Comparison of ENCODE assay signal across 8 mouse cellular contexts in the genomic region with DNA sequence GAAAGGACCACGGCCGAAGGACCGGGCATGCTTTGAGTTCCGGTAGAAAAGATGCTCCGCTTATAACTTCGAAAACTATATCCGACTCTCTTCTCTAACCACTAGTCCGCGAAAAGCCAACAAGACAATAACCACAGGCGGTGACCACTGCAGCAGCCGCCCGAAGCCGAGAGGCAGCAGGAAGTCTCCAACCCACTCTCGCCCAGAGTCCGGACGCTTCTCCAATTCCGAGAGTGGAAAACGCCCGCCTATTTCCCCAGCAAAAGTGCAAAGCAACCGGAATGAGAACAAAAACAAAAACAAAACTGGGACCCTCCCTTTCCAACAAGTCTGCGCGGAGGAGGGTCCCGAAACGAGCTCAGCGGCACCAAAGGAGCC. TPM values are rescaled to one million over a fixed set of nuclear protein-coding genes. Genes with fewer than 3 reads are reported as not detected.
DNase-seq lines count a peak whose midpoint lies in the region; ATAC-seq and TF ChIP-seq lines count a peak whose summit lies in the region.

No protein-coding gene starts in this region.

- peak overlapping the region; percentile 93 for H3K27ac ChIP-seq in heart, embryonic 16.5 days (ENCODE audit: low read length)
- peak overlapping the region; percentile 94 for H3K27ac ChIP-seq in bone marrow, adult 2 months (ENCODE audit: control insufficient read depth, insufficient read depth, low read depth, low read length, poor library complexity)
- H3K27ac ChIP-seq in hindbrain, embryonic 14.5 days, result peak overlapping the region; percentile 89

- peak overlapping the region; percentile 86 for H3K4me2 ChIP-seq in heart, embryonic 16.5 days (ENCODE audit: low read depth, low read length)
- peak overlapping the region; percentile 72 for H3K4me2 ChIP-seq in hindbrain, embryonic 14.5 days (replicated peaks)

- H3K9me3 ChIP-seq in heart, embryonic 16.5 days (replicated peaks; ENCODE audit: control insufficient read depth, low read length), result 0 out of 2 replicates have a peak, but pooled peaks cover 2% of the 10 kb centered on the region
- no peaks in the 10 kb centered on the region for H3K9me3 ChIP-seq in hindbrain, embryonic 14.5 days (ENCODE audit: control insufficient read depth, low read length)

- ATAC-seq in heart, embryonic 16.5 days (replicated peaks; ENCODE audit: extremely low read depth, insufficient read depth, low FRiP score), result no peak
- no peak for ATAC-seq in hindbrain, embryonic 14.5 days (ENCODE audit: low FRiP score)
- peak; percentile 37; the same call in 1 of the 2 replicates for ATAC-seq in megakaryocyte-erythroid progenitor cell, adult 5-6 weeks (replicated peaks; ENCODE audit: low FRiP score, low TSS enrichment, poor library complexity, severe bottlenecking)
- no peak; the same call in 1 of the 2 replicates for ATAC-seq in cerebellum, adult (ENCODE audit: insufficient number of reproducible peaks, low FRiP score, low TSS enrichment)

- peak overlapping the region; percentile 94 for H3K9ac ChIP-seq in heart, embryonic 16.5 days (ENCODE audit: low read length)
- peak overlapping the region; percentile 84 for H3K9ac ChIP-seq in hindbrain, embryonic 14.5 days

- no peak for DNase-seq in heart, postnatal 14 days
- DNase-seq in hindbrain, embryonic 14.5 days (ENCODE audit: low spot score), result no peak
- DNase-seq in urinary bladder, postnatal 36 days (ENCODE audit: low spot score in 2 of 2), result no peak
- DNase-seq in urinary bladder, postnatal 4 days (ENCODE audit: low spot score in 2 of 2), result no peak

- peaks cover 6% of the 10 kb centered on the region for H3K36me3 ChIP-seq in heart, embryonic 16.5 days (ENCODE audit: control insufficient read depth, insufficient read depth)
- H3K36me3 ChIP-seq in hindbrain, embryonic 14.5 days (replicated peaks; ENCODE audit: control insufficient read depth, insufficient read depth), result peaks cover 6% of the 10 kb centered on the region

- intact Hi-C loops in heart, postnatal 14 days (cut with DNase I), result loop anchor here (5.0 kb wide), 1 partner anchor 153 kb away; a partner anchor contains a TSS

- WGBS in heart, embryonic 16.5 days, result under 1% methylated on average over 25 of the region's 25 CpGs
- WGBS in bone marrow, adult 2 months, result under 1% methylated on average over 25 of the region's 25 CpGs
- 1% methylated on average over 25 of the region's 25 CpGs for WGBS in hindbrain, embryonic 14.5 days

- no peak for TF ChIP-seq POLR2A in bone marrow, adult 2 months (IDR thresholded peaks at IDR 0.05; ENCODE audit: borderline replicate concordance, control insufficient read depth, low read depth, low read length)

- no peaks in the 10 kb centered on the region for H3K27me3 ChIP-seq in heart, embryonic 16.5 days (ENCODE audit: control insufficient read depth, insufficient read depth, low read length)
- no peaks in the 10 kb centered on the region for H3K27me3 ChIP-seq in hindbrain, embryonic 14.5 days (ENCODE audit: control insufficient read depth, insufficient read depth, low read length)

- H3K4me1 ChIP-seq in heart, embryonic 16.5 days (ENCODE audit: control insufficient read depth, insufficient read depth, low read length), result peaks cover 9% of the 10 kb centered on the region
- peaks cover 1% of the 10 kb centered on the region; the same call in 1 of the 2 replicates for H3K4me1 ChIP-seq in bone marrow, adult 2 months (ENCODE audit: control insufficient read depth, insufficient read depth, low read length)
- H3K4me1 ChIP-seq in hindbrain, embryonic 14.5 days (replicated peaks; ENCODE audit: control insufficient read depth, insufficient read depth, low read length), result peaks cover 21% of the 10 kb centered on the region

- peak overlapping the region; percentile 69 for H3K4me3 ChIP-seq in heart, embryonic 16.5 days (ENCODE audit: low read length)
- peak overlapping the region; percentile 97 for H3K4me3 ChIP-seq in bone marrow, adult 2 months (replicated peaks; ENCODE audit: control insufficient read depth, low read depth, low read length)
- H3K4me3 ChIP-seq in hindbrain, embryonic 14.5 days (replicated peaks; ENCODE audit: low read length), result peak overlapping the region; percentile 75

- TF ChIP-seq CTCF in bone marrow, adult 2 months (IDR thresholded peaks at IDR 0.05; ENCODE audit: control insufficient read depth, insufficient read depth, low read length), result no peak

RNA-seq across cellular contexts. Expression of a gene that starts 0.5 kb away (rescaled TPM):
- 8.4 and 9.4 TPM in 2 replicates for polyA plus RNA-seq in heart, embryonic 16.5 days (2015; fragmentation: Nextera tagmentation; extraction: Ambion mirVana)
- total RNA-seq in heart, postnatal 14 days (2021), result 10 to 100 TPM; 10.5 to 11.4 TPM
- polyA plus RNA-seq in bone marrow, adult 2 months (2011; ENCODE audit: insufficient read depth, insufficient read length, low replicate concordance, missing spikeins), result 6.1 and 7.7 TPM in 2 replicates
- 20.2 and 26.4 TPM in 2 replicates for polyA plus RNA-seq in hindbrain, embryonic 14.5 days (2014; fragmentation: Nextera tagmentation; extraction: Ambion mirVana)
- 27.1 and 53.1 TPM in 2 replicates for total RNA-seq in megakaryocyte-erythroid progenitor cell, adult 5-6 weeks (2014; fragmentation: Nextera tagmentation)
- total RNA-seq in megakaryocyte-erythroid progenitor cell, adult 5-6 weeks (2017), result 6.8 and 8.8 TPM in 2 replicates
